Mouse (Mus musculus) gonadal fat pad, adult 2 months (tissue): Measurements from ENCODE around the gene Gata1. TPM values are rescaled to one million over a fixed set of nuclear protein-coding genes. Genes with fewer than 3 reads are reported as not detected.

Experiments used
- polyA plus RNA-seq: library from polyadenylated mRNA; depleted of rRNA; stranded (reverse); fragments of >200 nt; gene quantifications from 2 replicates; pipeline ENCODE4 v1.2.3, GENCODE M21; 2012; rRNA removed

Gata1 gene
- polyA plus RNA-seq, 1 experiment: 0.16 TPM

Other genes starting within 250 kb of the Gata1 start
- 20.9 TPM in 2 replicates for gene Praf2, start 249.6 kb downstream of the Gata1 start, polyA plus RNA-seq
- gene Ccdc120, start 227.2 kb downstream of the Gata1 start, polyA plus RNA-seq: 16.7 and 23.1 TPM in 2 replicates
- 38.8 and 54.6 TPM in 2 replicates for gene Tfe3, start 215.5 kb downstream of the Gata1 start, polyA plus RNA-seq
- gene Gripap1, start 188.3 kb downstream of the Gata1 start, polyA plus RNA-seq: 29.8 and 32.7 TPM in 2 replicates
- gene Kcnd1, start 155.8 kb downstream of the Gata1 start, polyA plus RNA-seq: 9.9 and 10.7 TPM in 2 replicates
- gene Otud5, start 136.7 kb downstream of the Gata1 start, polyA plus RNA-seq: 24.3 and 44.1 TPM in 2 replicates
- 18.2 and 21.4 TPM in 2 replicates for gene Pim2, start 99.8 kb downstream of the Gata1 start, polyA plus RNA-seq
- gene Slc35a2, start 94.0 kb downstream of the Gata1 start, polyA plus RNA-seq: 69.7 and 86.0 TPM in 2 replicates
- 49.8 and 52.7 TPM in 2 replicates for gene Pqbp1, start 78.8 kb downstream of the Gata1 start, polyA plus RNA-seq
- 32.4 and 38.3 TPM in 2 replicates for gene Timm17b, start 78.7 kb downstream of the Gata1 start, polyA plus RNA-seq
- not detected in 2 replicates for gene Gm10491, start 70.2 kb downstream of the Gata1 start, polyA plus RNA-seq
- gene Gm10490, start 68.5 kb downstream of the Gata1 start, polyA plus RNA-seq: not detected in 2 replicates
- gene Pcsk1n, start 58.2 kb downstream of the Gata1 start, polyA plus RNA-seq: 0.97 and 1.3 TPM in 2 replicates
- gene Eras, start 49.5 kb downstream of the Gata1 start, polyA plus RNA-seq: 0.16 TPM in 1 of 2 replicates, not detected in the other
- 179 and 264 TPM in 2 replicates for gene Hdac6, start 30.2 kb downstream of the Gata1 start, polyA plus RNA-seq
- gene Glod5, start 40.4 kb upstream of the Gata1 start, polyA plus RNA-seq: 0.22 and 0.31 TPM in 2 replicates
- 16.0 and 16.5 TPM in 2 replicates for gene Suv39h1, start 96.7 kb upstream of the Gata1 start, polyA plus RNA-seq
- 7.8 and 9.5 TPM in 2 replicates for gene Was, start 112.4 kb upstream of the Gata1 start, polyA plus RNA-seq
- gene Wdr13, start 154.8 kb upstream of the Gata1 start, polyA plus RNA-seq: 93.8 and 104 TPM in 2 replicates
- gene Rbm3, start 167.8 kb upstream of the Gata1 start, polyA plus RNA-seq: 134 and 160 TPM in 2 replicates
- 12.0 TPM in 2 replicates for gene Tbc1d25, start 198.1 kb upstream of the Gata1 start, polyA plus RNA-seq
- 68.5 and 99.7 TPM in 2 replicates for gene Ebp, start 215.4 kb upstream of the Gata1 start, polyA plus RNA-seq
- 32.0 and 33.2 TPM in 2 replicates for gene Porcn, start 228.5 kb upstream of the Gata1 start, polyA plus RNA-seq